Mouse (Mus musculus) urinary bladder, postnatal 4 days (tissue): ENCODE measurements at regions not wholly inside any gene's neighbourhood (a gene's known extent, or its start where the extent isn't known, plus 50 kb on each side); places are given as distances from the start of the nearest gene placed in this dataset.

ENCODE experiments used
- DNase-seq, 2 experiments: peaks; one replicate each; pipeline ENCODE4 v3.0.0; 2021 to 2022; ENCODE audit warnings: low spot score in 2 of 2

GRCm38 (mm10) chr14:105426597-105427334 lies 168.4 kb downstream of the Ndfip2 start:
- DNase-seq = no peak

- DNase-seq = no peak
These were observed 159.6 kb downstream of the Ndfip2 start for GRCm38 (mm10) chr14:105417967-105418366.

- no peak for DNase-seq
These were observed 159.1 kb downstream of the Ndfip2 start for GRCm38 (mm10) chr14:105417458-105417960.

- DNase-seq = no peak
These were observed 158.6 kb downstream of the Ndfip2 start for GRCm38 (mm10) chr14:105416964-105417363.

GRCm38 (mm10) chr14:105404662-105405061 lies 146.3 kb downstream of the Ndfip2 start:
- no peak for DNase-seq

- DNase-seq = no peak
These were observed 145.9 kb downstream of the Ndfip2 start for GRCm38 (mm10) chr14:105404241-105404640.

- no peak for DNase-seq
These were observed 144.9 kb downstream of the Ndfip2 start for GRCm38 (mm10) chr14:105403256-105403655.

GRCm38 (mm10) chr14:105402556-105402955 lies 144.2 kb downstream of the Ndfip2 start:
- DNase-seq = no peak

- peak; percentile 48 to 72 for DNase-seq
These were observed 139.1 kb downstream of the Ndfip2 start for GRCm38 (mm10) chr14:105397467-105397866.

- no peak for DNase-seq
These were observed 133.9 kb downstream of the Ndfip2 start for GRCm38 (mm10) chr14:105392079-105392813.

- no peak for DNase-seq
These were observed 133.1 kb downstream of the Ndfip2 start for GRCm38 (mm10) chr14:105391430-105391829.

GRCm38 (mm10) chr14:105385119-105385518 lies 126.7 kb downstream of the Ndfip2 start:
- no peak for DNase-seq

GRCm38 (mm10) chr14:105383382-105383781 lies 125.0 kb downstream of the Ndfip2 start:
- no peak for DNase-seq

- no peak for DNase-seq
These were observed 121.7 kb downstream of the Ndfip2 start for GRCm38 (mm10) chr14:105380101-105380500.

- DNase-seq = no peak
These were observed 119.4 kb downstream of the Ndfip2 start for GRCm38 (mm10) chr14:105377770-105378169.

- no peak for DNase-seq
These were observed 118.8 kb downstream of the Ndfip2 start for GRCm38 (mm10) chr14:105377035-105377621.

- DNase-seq = no peak
These were observed 111.5 kb downstream of the Ndfip2 start for GRCm38 (mm10) chr14:105369637-105370435.

GRCm38 (mm10) chr14:105360530-105360929 lies 102.2 kb downstream of the Ndfip2 start:
- peak in 1 of 2 experiments; percentile 64 for DNase-seq

GRCm38 (mm10) chr14:105359829-105360228 lies 101.5 kb downstream of the Ndfip2 start:
- DNase-seq = no peak
